Mouse (Mus musculus) CH12.LX (cell line): Measurements from ENCODE around the gene Kifc5b. TPM values are rescaled to one million over a fixed set of nuclear protein-coding genes. Genes with fewer than 3 reads are reported as not detected.
A peak's percentile ranks its signal among the peaks of the same experiment; 100 is the strongest.

Experiments
- DNase-seq: peaks from one replicate; pipeline ENCODE4 v3.0.0-alpha.2; 2013; ENCODE audit errors: extremely low read depth
- H3K27ac ChIP-seq: 2 replicates; pipeline ENCODE4 v1.5.1; 2012; ENCODE audit warnings: low read depth, mild to moderate bottlenecking, control low read depth, moderate library complexity; ENCODE audit not compliant: insufficient read depth
- H3K27me3 ChIP-seq: replicated peaks from 2 replicates; pipeline ENCODE3; 2012; ENCODE audit warnings: inconsistent platforms
- H3K36me3 ChIP-seq, 2 experiments: replicated peaks in 1 of 2; 2 replicates each; pipeline versions ENCODE3 to v1.6.1; 2012; ENCODE audit warnings: inconsistent platforms in 1 of 2, low read length in 1 of 2, mild to moderate bottlenecking in 1 of 2, mixed read lengths in 1 of 2, moderate library complexity in 1 of 2; ENCODE audit not compliant: control insufficient read depth in 1 of 2, insufficient read depth in 1 of 2
- H3K4me1 ChIP-seq, 2 experiments: 2 replicates each; pipeline ENCODE4 v1.6.1; 2012; ENCODE audit warnings: inconsistent platforms in 1 of 2, moderate library complexity in 1 of 2; ENCODE audit not compliant: insufficient read depth in 2 of 2, control insufficient read depth in 1 of 2
- H3K4me2 ChIP-seq: 2 replicates; pipeline ENCODE4 v1.6.1; 2012; ENCODE audit warnings: low read depth, mild to moderate bottlenecking, control low read depth; ENCODE audit not compliant: poor library complexity, insufficient read depth, severe bottlenecking
- H3K4me3 ChIP-seq, 3 experiments: fragments of 150-350 bp in 1 of 3; sonication (generic) in 1 of 3; replicated peaks in 1 of 3; 2 replicates each; pipeline versions ENCODE3 to v1.5.1; 2011 to 2012; ENCODE audit warnings: low read depth in 2 of 3, low read length in 2 of 3, mild to moderate bottlenecking in 2 of 3, moderate library complexity in 2 of 3, control low read depth in 1 of 3, improper control_type of control experiment in 1 of 3, inconsistent platforms in 1 of 3, mixed read lengths in 1 of 3; ENCODE audit not compliant: poor library complexity in 1 of 3
- H3K79me2 ChIP-seq: replicated peaks from 2 replicates; pipeline ENCODE4 v1.6.1; 2012; ENCODE audit warnings: mild to moderate bottlenecking, moderate library complexity; ENCODE audit not compliant: control insufficient read depth, poor library complexity, insufficient read depth, severe bottlenecking; ENCODE audit errors: extremely low read depth
- H3K9ac ChIP-seq: 2 replicates; pipeline ENCODE4 v1.6.1; 2012; ENCODE audit warnings: low read depth, mild to moderate bottlenecking, control low read depth, moderate library complexity; ENCODE audit not compliant: insufficient read depth
- H3K9me3 ChIP-seq: replicated peaks from 2 replicates; pipeline ENCODE3; 2012; ENCODE audit warnings: low read length, inconsistent platforms, mixed read lengths
- BHLHE40 ChIP-seq: IDR thresholded peaks from 2 replicates; pipeline ENCODE4 v1.6.1; 2011; ENCODE audit warnings: mild to moderate bottlenecking, low read depth, low read length, improper control_type of control experiment
- CHD1 ChIP-seq: IDR thresholded peaks from 2 replicates; pipeline ENCODE4 v1.6.1; 2012; ENCODE audit warnings: low read depth, low read length, improper control_type of control experiment, inconsistent platforms
- CHD2 ChIP-seq: IDR thresholded peaks from 2 replicates; pipeline ENCODE4 v1.6.1; 2011; ENCODE audit warnings: low read length, improper control_type of control experiment
- E2F4 ChIP-seq: IDR thresholded peaks from 2 replicates; pipeline ENCODE4 v1.6.1; 2011; ENCODE audit warnings: low read depth, low read length, improper control_type of control experiment; ENCODE audit not compliant: insufficient replicate concordance
- ELF1 ChIP-seq: IDR thresholded peaks from 2 replicates; pipeline ENCODE4 v1.6.1; 2014; ENCODE audit warnings: low read depth, mild to moderate bottlenecking, inconsistent platforms, low read length, improper control_type of control experiment
- ETS1 ChIP-seq: conservative IDR thresholded peaks from 2 replicates; pipeline ENCODE4 v1.6.1; 2012; ENCODE audit warnings: low read depth, mild to moderate bottlenecking, inconsistent platforms, low read length, improper control_type of control experiment, moderate library complexity
- HCFC1 ChIP-seq: IDR thresholded peaks from 2 replicates; pipeline ENCODE4 v1.6.1; 2012; ENCODE audit warnings: low read depth, mild to moderate bottlenecking, inconsistent platforms, low read length, improper control_type of control experiment
- IRF4 ChIP-seq: IDR thresholded peaks from 2 replicates; pipeline ENCODE4 v1.6.1; 2014; ENCODE audit warnings: low read depth, mild to moderate bottlenecking, inconsistent platforms, low read length, improper control_type of control experiment
- JUN ChIP-seq: IDR thresholded peaks from 2 replicates; pipeline ENCODE4 v1.6.1; 2011; ENCODE audit warnings: low read depth, mild to moderate bottlenecking, low read length, improper control_type of control experiment, moderate library complexity; ENCODE audit not compliant: insufficient read depth
- KAT2A ChIP-seq: IDR thresholded peaks from 2 replicates; pipeline ENCODE4 v1.6.1; 2012; ENCODE audit warnings: low read length, improper control_type of control experiment, inconsistent platforms; ENCODE audit not compliant: insufficient replicate concordance
- MAX ChIP-seq: IDR thresholded peaks from 2 replicates; pipeline ENCODE4 v1.6.1; 2011; ENCODE audit warnings: low read length, improper control_type of control experiment
- MAZ ChIP-seq: IDR thresholded peaks from 2 replicates; pipeline ENCODE4 v1.6.1; 2012; ENCODE audit warnings: low read depth, mild to moderate bottlenecking, inconsistent platforms, low read length, improper control_type of control experiment, moderate library complexity
- MEF2A ChIP-seq: IDR thresholded peaks from 2 replicates; pipeline ENCODE4 v1.6.1; 2014; ENCODE audit warnings: low read depth, mild to moderate bottlenecking, inconsistent platforms, low read length, improper control_type of control experiment, borderline replicate concordance
- MXI1 ChIP-seq: IDR thresholded peaks from 2 replicates; pipeline ENCODE4 v1.6.1; 2011; ENCODE audit warnings: mild to moderate bottlenecking, low read depth, low read length, improper control_type of control experiment
- MYC ChIP-seq: IDR thresholded peaks from 2 replicates; pipeline ENCODE4 v1.6.1; 2011; ENCODE audit warnings: low read depth, mild to moderate bottlenecking, improper control_type of control experiment, low read length
- NELFE ChIP-seq: IDR thresholded peaks from 2 replicates; pipeline ENCODE4 v1.6.1; 2011; ENCODE audit warnings: low read depth, low read length, improper control_type of control experiment
- PAX5 ChIP-seq: IDR thresholded peaks from 2 replicates; pipeline ENCODE4 v1.6.1; 2012; ENCODE audit warnings: low read length, inconsistent platforms, mixed read lengths
- POLR2A ChIP-seq: IDR thresholded peaks from 2 replicates; pipeline ENCODE4 v1.6.1; 2011; ENCODE audit warnings: low read depth, mild to moderate bottlenecking, improper control_type of control experiment, low read length
- POLR2AphosphoS2 ChIP-seq: IDR thresholded peaks from 2 replicates; pipeline ENCODE4 v1.6.1; 2011; ENCODE audit warnings: low read depth, low read length, improper control_type of control experiment
- RAD21 ChIP-seq: IDR thresholded peaks from 2 replicates; pipeline ENCODE4 v1.6.1; 2011; ENCODE audit warnings: low read depth, mild to moderate bottlenecking, low read length, improper control_type of control experiment, moderate library complexity
- RCOR1 ChIP-seq: conservative IDR thresholded peaks from 2 replicates; pipeline ENCODE4 v1.6.1; 2012; ENCODE audit warnings: low read depth, mild to moderate bottlenecking, inconsistent platforms, low read length, improper control_type of control experiment
- SIN3A ChIP-seq: IDR thresholded peaks from 2 replicates; pipeline ENCODE4 v1.6.1; 2012; ENCODE audit warnings: low read length, improper control_type of control experiment, inconsistent platforms
- SMC3 ChIP-seq: IDR thresholded peaks from 2 replicates; pipeline ENCODE4 v1.6.1; 2011; ENCODE audit warnings: low read depth, low read length, improper control_type of control experiment
- TCF12 ChIP-seq: IDR thresholded peaks from 2 replicates; pipeline ENCODE4 v1.6.1; 2014; ENCODE audit warnings: low read depth, mild to moderate bottlenecking, inconsistent platforms, low read length, improper control_type of control experiment
- UBTF ChIP-seq: IDR thresholded peaks from 2 replicates; pipeline ENCODE4 v1.6.1; 2012; ENCODE audit warnings: low read depth, mild to moderate bottlenecking, inconsistent platforms, low read length, improper control_type of control experiment, moderate library complexity
- USF2 ChIP-seq: conservative IDR thresholded peaks from 2 replicates; pipeline ENCODE4 v1.6.1; 2011; ENCODE audit warnings: low read depth, low read length, improper control_type of control experiment
- ZC3H11A ChIP-seq: IDR thresholded peaks from 2 replicates; pipeline ENCODE4 v1.6.1; 2012; ENCODE audit warnings: low read depth, mild to moderate bottlenecking, inconsistent platforms, low read length, improper control_type of control experiment
- ZMIZ1 ChIP-seq: IDR thresholded peaks from 2 replicates; pipeline ENCODE4 v1.6.1; 2012; ENCODE audit warnings: low read depth, mild to moderate bottlenecking, inconsistent platforms, low read length, improper control_type of control experiment
- ZNF384 ChIP-seq: IDR thresholded peaks from 2 replicates; pipeline ENCODE4 v1.6.1; 2012; ENCODE audit warnings: low read depth, low read length, improper control_type of control experiment, inconsistent platforms
- dilution Hi-C: fragments of 300-500 bp; cut with MboI; formaldehyde crosslinking; loops from 2 replicates; pipeline ENCODE4 v1.14.3; 2020; ENCODE audit warnings: low sequenced_read_pairs; ENCODE audit not compliant: extremely low pct_unique_long_range_greater_than_20kb, extremely low pct_ligation_motif_present
- in situ Hi-C: fragments of 300-500 bp; cut with MboI; formaldehyde crosslinking; loops from 3 replicates; pipeline ENCODE4 v1.14.3; 2019; ENCODE audit warnings: low sequenced_read_pairs, low pct_ligation_motif_present, low pct_unique_long_range_greater_than_20kb, mixed read lengths
- polyA plus RNA-seq: library from polyadenylated mRNA; unstranded; fragments of >175 nt; gene quantifications from 2 replicates; pipeline ENCODE4 v1.2.1, GENCODE M21; 2012; ENCODE audit warnings: low read depth; ENCODE audit not compliant: insufficient read length
- total RNA-seq, 2 experiments: library from RNA; depleted of rRNA; stranded (reverse); fragments of 300-350 nt in 1 of 2; fragments of >200 nt in 1 of 2; gene quantifications; 2 replicates each; pipeline ENCODE4 v1.2.3; 2012 to 2014

Kifc5b gene
- total and polyA plus RNA-seq, 3 experiments: 12.1 to 26.9 (median 22.2) TPM

GRCm38 (mm10) chr17:26938731-26939130, 21.8 kb downstream of the Kifc5b start:
- TF ChIP-seq TCF12 (no peak), JUN (no peak), ETS1 (no peak), RCOR1 (no peak), RAD21 (no peak), USF2 (no peak), ZC3H11A (no peak), IRF4 (no peak), E2F4 (no peak), HCFC1 (no peak), ZMIZ1 (no peak)
- peaks cover 30 to 38% of the 10 kb centered on the region in 2 experiments for H3K36me3 ChIP-seq
- H3K9ac ChIP-seq: peak overlapping the region; percentile 76
- no peak for DNase-seq
- dilution Hi-C loops (no loop called here), in situ Hi-C loops (no loop called here)
- H3K79me2 ChIP-seq: peaks cover 6% of the 10 kb centered on the region
- H3K4me2 ChIP-seq: peak overlapping the region; percentile 91
- H3K27ac ChIP-seq: peak overlapping the region; percentile 29; the same call in 1 of the 2 replicates
- H3K4me3 ChIP-seq: peak overlapping the region; percentile 78 to 79 (median 78)
- H3K27me3 ChIP-seq: peaks cover 14% of the 10 kb centered on the region
- H3K4me1 ChIP-seq: peaks cover 2 to 35% of the 10 kb centered on the region in 2 experiments; a peak in 3 of 4 replicates
- H3K9me3 ChIP-seq: no peaks in the 10 kb centered on the region

DNA sequence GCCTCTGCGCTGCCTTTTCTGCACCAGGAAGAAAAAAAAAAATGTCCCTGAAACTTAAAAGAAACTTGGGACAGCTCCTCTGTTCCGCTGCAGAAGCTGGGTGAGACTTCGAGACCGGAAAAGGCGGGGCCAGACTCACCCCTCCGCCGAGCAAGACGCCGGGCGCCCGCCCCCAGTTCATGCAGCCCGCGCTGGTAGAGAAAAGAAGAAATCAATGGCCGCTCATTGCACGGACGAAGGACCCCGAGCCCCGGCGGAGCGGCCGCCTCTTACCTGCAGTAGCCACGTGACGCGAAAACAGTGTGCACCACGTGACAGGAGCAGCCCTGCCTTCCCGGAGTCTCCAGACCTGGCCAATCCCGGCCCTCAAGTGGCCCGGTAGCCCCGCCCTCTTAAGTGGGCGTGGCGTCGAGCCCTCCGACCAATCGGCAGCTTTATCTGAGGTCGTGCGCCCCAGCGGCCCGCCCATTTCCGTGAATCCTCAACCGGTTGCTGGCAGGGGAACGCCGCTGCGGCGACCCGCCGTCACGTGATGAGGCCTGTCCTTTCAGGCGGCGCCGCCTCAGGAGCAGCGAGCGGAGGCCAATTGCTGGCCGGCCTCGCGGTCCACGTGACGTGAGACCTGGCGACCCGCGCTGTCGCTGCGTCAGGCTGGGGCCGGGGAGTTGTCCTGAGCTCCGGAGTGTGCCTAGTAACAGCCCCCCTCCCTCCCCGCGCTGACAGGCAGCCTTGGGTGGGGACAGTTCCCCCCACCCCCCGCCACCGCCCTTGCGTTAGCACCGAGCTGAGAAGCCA, 22.5 kb downstream of the Kifc5b start, which contains the start of gene Cuta:
Cuta (minus strand) TSS at position 392 of the 795 bp plus-strand sequence.
- in situ Hi-C loops: no loop called here
- H3K79me2 ChIP-seq: peaks cover 6% of the 10 kb centered on the region
- TF ChIP-seq E2F4: no peak
- 0 out of 2 replicates have a peak, but pooled peaks have one; percentile 50 for TF ChIP-seq UBTF
- TF ChIP-seq ZMIZ1: peak; percentile 72
- 0 out of 2 replicates have a peak, but pooled peaks have one; percentile 10 for TF ChIP-seq KAT2A
- peak; percentile 31; the same call in 1 of the 2 replicates for TF ChIP-seq ZNF384
- 0 out of 2 replicates have a peak, but pooled peaks have one; percentile 61 for TF ChIP-seq MYC
- TF ChIP-seq PAX5: no peak
- peak; percentile 95 for TF ChIP-seq MXI1
- TF ChIP-seq POLR2A: peak; percentile 79
- TF ChIP-seq POLR2AphosphoS2: peak; percentile 35; the same call in 1 of the 2 replicates
- no peak for TF ChIP-seq IRF4
- TF ChIP-seq NELFE: peak; percentile 40; the same call in 1 of the 2 replicates
- TF ChIP-seq ELF1: peak; percentile 92
- TF ChIP-seq CHD1: no peak
- TF ChIP-seq MAX: peak; percentile 99
- TF ChIP-seq BHLHE40: peak; percentile 94
- TF ChIP-seq JUN: no peak
- TF ChIP-seq SMC3: no peak
- TF ChIP-seq TCF12: peak; percentile 67
- 0 out of 2 replicates have a peak, but pooled peaks have one; percentile 31 for TF ChIP-seq MEF2A
- TF ChIP-seq USF2: peak; percentile 96
- peak; percentile 69 for TF ChIP-seq HCFC1
- no peak for TF ChIP-seq MAZ
- peak; percentile 85 for TF ChIP-seq SIN3A
- TF ChIP-seq CHD2: no peak

More for the DNA sequence above, 22.5 kb downstream of the Kifc5b start, which contains the start of gene Cuta:
- H3K36me3 ChIP-seq: peaks cover 27 to 32% of the 10 kb centered on the region in 2 experiments
- peaks cover 3 to 31% of the 10 kb centered on the region in 2 experiments; a peak in 3 of 4 replicates for H3K4me1 ChIP-seq
- DNase-seq: peak; percentile 99
- peaks cover 19% of the 10 kb centered on the region for H3K27me3 ChIP-seq
- H3K9me3 ChIP-seq: no peaks in the 10 kb centered on the region
- peak within 1 kb of the TSS; percentile 65 for H3K27ac ChIP-seq
- peak within 1 kb of the TSS; percentile 91 for H3K4me2 ChIP-seq
- H3K9ac ChIP-seq: peak within 1 kb of the TSS; percentile 76
- peak within 1 kb of the TSS; percentile 78 to 79 (median 78) for H3K4me3 ChIP-seq
- dilution Hi-C loops: no loop called here
